Mouse (Mus musculus) stomach, embryonic 14.5 days (tissue): ENCODE measurements around the gene Aldh16a1. TPM values are rescaled to one million over a fixed set of nuclear protein-coding genes. Genes with fewer than 3 reads are reported as not detected.

Source experiments
- ATAC-seq: fragments of 200-750 bp; cut with Nextera tagmentation; 2 replicates; pipeline ENCODE4 v1.8.0; 2017; ENCODE audit warnings: low read depth, moderate TSS enrichment; ENCODE audit not compliant: insufficient number of reproducible peaks, insufficient read depth, low FRiP score
- H3K27ac ChIP-seq: fragments of 300-500 bp; sonication (generic); 2 replicates; pipeline ENCODE4 v1.5.1; 2014; ENCODE audit warnings: mild to moderate bottlenecking, low read length, moderate library complexity, mixed read lengths
- H3K27me3 ChIP-seq: fragments of 300-500 bp; sonication (generic); 2 replicates; pipeline ENCODE4 v1.6.1; 2014; ENCODE audit warnings: low read length, control low read depth, mixed read lengths; ENCODE audit not compliant: control insufficient read depth, insufficient read depth
- H3K36me3 ChIP-seq: fragments of 300-500 bp; sonication (generic); 2 replicates; pipeline ENCODE4 v1.6.1; 2014; ENCODE audit warnings: mild to moderate bottlenecking, control low read depth, low read length, moderate library complexity, mixed read lengths; ENCODE audit not compliant: control insufficient read depth, insufficient read depth
- H3K4me1 ChIP-seq: fragments of 300-500 bp; sonication (generic); 2 replicates; pipeline ENCODE4 v1.6.1; 2014; ENCODE audit warnings: low read length, control low read depth, mixed read lengths; ENCODE audit not compliant: control insufficient read depth, insufficient read depth
- H3K4me2 ChIP-seq: fragments of 300-500 bp; sonication (generic); replicated peaks from 2 replicates; pipeline ENCODE4 v1.6.1; 2014; ENCODE audit warnings: low read depth, low read length, control low read depth
- H3K4me3 ChIP-seq: fragments of 300-500 bp; sonication (generic); 2 replicates; pipeline ENCODE4 v1.5.1; 2014; ENCODE audit warnings: low read depth, low read length, control low read depth
- H3K9ac ChIP-seq: fragments of 300-500 bp; sonication (generic); replicated peaks from 2 replicates; pipeline ENCODE4 v1.6.1; 2014; ENCODE audit warnings: low read depth, mild to moderate bottlenecking, control low read depth, low read length, moderate library complexity, mixed read lengths
- H3K9me3 ChIP-seq: fragments of 300-500 bp; sonication (generic); 2 replicates; pipeline ENCODE4 v1.6.1; 2016; ENCODE audit warnings: low read depth, low read length, control low read depth; ENCODE audit not compliant: control insufficient read depth
- WGBS: fragments of 180-500 bp; shearing (Covaris S2); extraction: QIAGEN DNeasy Blood & Tissue Kit; methylation state at CpG from one replicate; pipeline ENCODE4 v1.1.7; 2014; 5-methylcytosine and 5-hydroxymethylcytosine counted together
- polyA plus RNA-seq: library from polyadenylated mRNA; unstranded; fragments of >200 nt; fragmentation: Nextera tagmentation; extraction: Ambion mirVana; gene quantifications from 2 replicates; pipeline ENCODE4 v1.2.1, GENCODE M21; 2014

Gene Aldh16a1
- polyA plus RNA-seq, 1 experiment from 2014 or later: 54.1 TPM

GRCm38 (mm10) chr7:45133446-45134159, 20.8 kb downstream of the Aldh16a1 start:
- 73% methylated on average over 8 of the region's 8 CpGs for WGBS

GRCm38 (mm10) chr7:45131850-45132249, 22.5 kb downstream of the Aldh16a1 start:
- Histone ChIP-seq H3K9ac (no peak overlapping the region), H3K36me3 (peaks cover 5% of the 10 kb centered on the region), H3K27me3 (no peaks in the 10 kb centered on the region), H3K9me3 (no peaks in the 10 kb centered on the region), H3K4me1 (peaks cover 12% of the 10 kb centered on the region), H3K27ac (no peak overlapping the region), H3K4me3 (no peak overlapping the region), H3K4me2 (no peak overlapping the region)
- WGBS: 72% methylated on average over 11 of the region's 11 CpGs
- ATAC-seq: no peak

More at GRCm38 (mm10) chr7:45133446-45134159, 20.8 kb downstream of the Aldh16a1 start:
- Histone ChIP-seq H3K4me1 (peaks cover 5% of the 10 kb centered on the region), H3K4me2 (no peak overlapping the region), H3K4me3 (no peak overlapping the region), H3K27me3 (no peaks in the 10 kb centered on the region), H3K36me3 (no peaks in the 10 kb centered on the region), H3K9me3 (no peaks in the 10 kb centered on the region), H3K27ac (no peak overlapping the region), H3K9ac (no peak overlapping the region)
- no peak for ATAC-seq

GRCm38 (mm10) chr7:45129776-45130512, 24.4 kb downstream of the Aldh16a1 start:
- Histone ChIP-seq H3K27me3 (no peaks in the 10 kb centered on the region), H3K4me3 (peak overlapping the region; percentile 45), H3K27ac (peak overlapping the region; percentile 92; the same call in 1 of the 2 replicates), H3K36me3 (peaks cover 24% of the 10 kb centered on the region), H3K4me2 (peak overlapping the region; percentile 76), H3K9ac (no peak overlapping the region), H3K9me3 (no peaks in the 10 kb centered on the region), H3K4me1 (peaks cover 22% of the 10 kb centered on the region)
- WGBS: 53% methylated on average over 15 of the region's 15 CpGs
- ATAC-seq: no peak

- peak overlapping the region; percentile 76 for H3K4me2 ChIP-seq
- H3K27me3 ChIP-seq: no peaks in the 10 kb centered on the region
- H3K9ac ChIP-seq: peak overlapping the region; percentile 48
- H3K9me3 ChIP-seq: no peaks in the 10 kb centered on the region
- peaks cover 27% of the 10 kb centered on the region for H3K36me3 ChIP-seq
- H3K4me1 ChIP-seq: peaks cover 22% of the 10 kb centered on the region
- peak overlapping the region; percentile 92 for H3K27ac ChIP-seq
- WGBS: 1% methylated on average over 17 of the region's 17 CpGs
- 0 out of 2 replicates have a peak, but pooled peaks have one; percentile 0 for ATAC-seq
- peak overlapping the region; percentile 45 for H3K4me3 ChIP-seq
These were observed 25.1 kb downstream of the Aldh16a1 start for GRCm38 (mm10) chr7:45129318-45129717.

GRCm38 (mm10) chr7:45128624-45129246, 25.6 kb downstream of the Aldh16a1 start, which contains the start of gene Rpl13a:
TSS of gene Rpl13a (minus strand) at chr7:45128761.
- Histone ChIP-seq H3K27ac (peak within 1 kb of the TSS; percentile 92), H3K27me3 (no peaks in the 10 kb centered on the region), H3K9ac (peak within 1 kb of the TSS; percentile 99), H3K36me3 (peaks cover 27% of the 10 kb centered on the region), H3K4me1 (peaks cover 22% of the 10 kb centered on the region), H3K4me2 (peak within 1 kb of the TSS; percentile 87), H3K4me3 (peak within 1 kb of the TSS; percentile 93), H3K9me3 (no peaks in the 10 kb centered on the region)
- ATAC-seq: peak; percentile 91
- WGBS: under 1% methylated on average over 48 of the region's 48 CpGs

- peaks cover 27% of the 10 kb centered on the region for H3K4me1 ChIP-seq
- peaks cover 31% of the 10 kb centered on the region for H3K36me3 ChIP-seq
- H3K9me3 ChIP-seq: no peaks in the 10 kb centered on the region
- peak overlapping the region; percentile 87 for H3K4me2 ChIP-seq
- no peak for ATAC-seq
- 0% methylated on average over 6 of the region's 6 CpGs for WGBS
- H3K27ac ChIP-seq: peak overlapping the region; percentile 87
- no peaks in the 10 kb centered on the region for H3K27me3 ChIP-seq
- peak overlapping the region; percentile 99 for H3K9ac ChIP-seq
- H3K4me3 ChIP-seq: peak overlapping the region; percentile 93
These were observed 26.6 kb downstream of the Aldh16a1 start for GRCm38 (mm10) chr7:45127700-45128224.

- peak overlapping the region; percentile 87 for H3K4me2 ChIP-seq
- peak overlapping the region; percentile 99 for H3K9ac ChIP-seq
- peak overlapping the region; percentile 93 for H3K4me3 ChIP-seq
- 35% methylated on average over 21 of the region's 21 CpGs for WGBS
- H3K9me3 ChIP-seq: no peaks in the 10 kb centered on the region
- H3K36me3 ChIP-seq: peaks cover 38% of the 10 kb centered on the region
- peaks cover 31% of the 10 kb centered on the region for H3K4me1 ChIP-seq
- no peaks in the 10 kb centered on the region for H3K27me3 ChIP-seq
- no peak for ATAC-seq
- H3K27ac ChIP-seq: peak overlapping the region; percentile 87
These were observed 27.3 kb downstream of the Aldh16a1 start for GRCm38 (mm10) chr7:45126844-45127699.
